Mouse (Mus musculus): ENCODE measurements around the gene Amigo3. TPM values are rescaled to one million over a fixed set of nuclear protein-coding genes. Genes with fewer than 3 reads are reported as not detected.

Amigo3 gene
- total RNA-seq, 2 experiments from 2014 or later, result 2.0 to 2.1 TPM

GRCm38 (mm10) chr9:108082988-108083431, 30.1 kb downstream of the Amigo3 start, which contains the start of gene Rnf123:
Gene Rnf123, minus strand, starts transcription at chr9:108083346.
- no peak for DNase-seq (ENCODE audit: low spot score in 2 of 2)

- DNase-seq (ENCODE audit: low spot score in 2 of 2), result no peak
These were observed 30.6 kb downstream of the Amigo3 start for GRCm38 (mm10) chr9:108083561-108083960.

GRCm38 (mm10) chr9:108085261-108085660, 32.3 kb downstream of the Amigo3 start:
- DNase-seq (ENCODE audit: low spot score in 2 of 2), result no peak

- DNase-seq (ENCODE audit: low spot score in 2 of 2), result no peak
These were observed 37.7 kb downstream of the Amigo3 start for GRCm38 (mm10) chr9:108090611-108091120.

- no peak for DNase-seq (ENCODE audit: low spot score in 2 of 2)
These were observed 40.6 kb downstream of the Amigo3 start for GRCm38 (mm10) chr9:108093586-108093985.

GRCm38 (mm10) chr9:108094184-108094941, 41.4 kb downstream of the Amigo3 start, which contains the start of gene Apeh:
Gene Apeh, minus strand, starts transcription at chr9:108094606.
- peak; percentile 88 to 90 for DNase-seq (ENCODE audit: low spot score in 2 of 2)

GRCm38 (mm10) chr9:108094998-108095411, 42.0 kb downstream of the Amigo3 start:
- peak in 1 of 2 experiments; percentile 54 for DNase-seq (ENCODE audit: low spot score in 2 of 2)

GRCm38 (mm10) chr9:108095518-108095917, 42.6 kb downstream of the Amigo3 start:
- peak; percentile 67 to 75 for DNase-seq (ENCODE audit: low spot score in 2 of 2)

- DNase-seq (ENCODE audit: low spot score in 2 of 2), result no peak
These were observed 43.2 kb downstream of the Amigo3 start for GRCm38 (mm10) chr9:108095949-108096712.

GRCm38 (mm10) chr9:108099619-108100018, 46.7 kb downstream of the Amigo3 start:
- DNase-seq (ENCODE audit: low spot score in 2 of 2), result no peak

GRCm38 (mm10) chr9:108104766-108105548, 52.0 kb downstream of the Amigo3 start:
- no peak for DNase-seq (ENCODE audit: low spot score in 2 of 2)

Small RNA genes within 50 kb of the gene (microRNA-seq; reads per million reads assigned to microRNA genes)
- gene Gm47303, result 0 to 0.59 reads per million in 2 experiments
- gene Mir7088, result 0 reads per million in 2 experiments

Other genes with a start within 250 kb of the Amigo3 start
- 10 to 100 TPM; 59.4 to 68.4 TPM for gene Rbm6, start 179.9 kb upstream of the Amigo3 start, total RNA-seq (2021)
- gene Mon1a, start 165.0 kb upstream of the Amigo3 start, total RNA-seq (2021), result 10 to 100 TPM; 15.4 TPM
- 1 to 10 TPM; 4.2 to 7.2 TPM for gene Mst1r, start 146.3 kb upstream of the Amigo3 start, total RNA-seq (2021)
- gene Actl11, start 124.7 kb upstream of the Amigo3 start, total RNA-seq (2021), result not detected
- 100 to 1,000 TPM; 441 to 473 TPM for gene Camkv, start 117.5 kb upstream of the Amigo3 start, total RNA-seq (2021)
- 10 to 100 TPM; 19.6 to 25.9 TPM for gene Traip, start 103.0 kb upstream of the Amigo3 start, total RNA-seq (2021)
- gene Uba7, start 77.7 kb upstream of the Amigo3 start, total RNA-seq (2021), result 1 to 10 TPM; 3.7 to 4.1 TPM
- gene Gm20661, start 70.1 kb upstream of the Amigo3 start, total RNA-seq (2021), result 1 to 10 TPM; 1.4 TPM
- 10 to 100 TPM in 1 of 2 experiments, 1 to 10 TPM in 1; 10.0 to 10.3 TPM for gene Inka1, start 67.3 kb upstream of the Amigo3 start, total RNA-seq (2021)
- 1 to 10 TPM; 4.1 to 4.9 TPM for gene Cdhr4, start 60.7 kb upstream of the Amigo3 start, total RNA-seq (2021)
- 1 to 10 TPM in 1 of 2 experiments, not detected in 1; 1.1 TPM for gene Gm20662, start 56.8 kb upstream of the Amigo3 start, total RNA-seq (2021)
- gene Ip6k1, start 50.7 kb upstream of the Amigo3 start, total RNA-seq (2021), result 100 to 1,000 TPM; 159 to 163 TPM
- 10 to 100 TPM; 16.0 to 18.3 TPM for gene Gmppb, start 3.9 kb upstream of the Amigo3 start, total RNA-seq (2021)
- gene Mst1, start 27.3 kb downstream of the Amigo3 start, total RNA-seq (2021), result not detected
- 10 to 100 TPM; 82.4 to 90.0 TPM for gene Rnf123, start 30.2 kb downstream of the Amigo3 start, total RNA-seq (2021)
- 10 to 100 TPM; 41.0 to 46.7 TPM for gene Apeh, start 41.4 kb downstream of the Amigo3 start, total RNA-seq (2021)
- gene Bsn, start 137.2 kb downstream of the Amigo3 start, total RNA-seq (2021), result 100 to 1,000 TPM; 129 to 137 TPM
- gene Dag1, start 210.8 kb downstream of the Amigo3 start, total RNA-seq (2021), result 100 to 1,000 TPM; 132 to 136 TPM
- 10 to 100 TPM; 86.6 to 92.6 TPM for gene Nicn1, start 237.3 kb downstream of the Amigo3 start, total RNA-seq (2021)
- gene Amt, start 243.7 kb downstream of the Amigo3 start, total RNA-seq (2021), result 10 to 100 TPM; 24.6 to 26.5 TPM